Mouse (Mus musculus) left cerebral cortex, postnatal 14 days (tissue): ENCODE results near the gene Ace3. TPM values are rescaled to one million over a fixed set of nuclear protein-coding genes. Genes with fewer than 3 reads are reported as not detected.

Experiments
- DNase-seq, 2 experiments: peaks; one replicate each; pipeline ENCODE4 v3.0.0; 2021 to 2022; ENCODE audit warnings: low spot score in 2 of 2, mixed read lengths in 1 of 2
- intact Hi-C: fragments of 180-260 bp; cut with DNase I; formaldehyde crosslinking; loops from one replicate; pipeline ENCODE4 v1.15.1; 2025
- total RNA-seq, 2 experiments: library from RNA; stranded (reverse); gene quantifications; 2 replicates each; pipeline ENCODE4 v1.2.3; 2021

Gene Ace3
- total RNA-seq, 2 experiments from 2014 or later, result not detected

DNA sequence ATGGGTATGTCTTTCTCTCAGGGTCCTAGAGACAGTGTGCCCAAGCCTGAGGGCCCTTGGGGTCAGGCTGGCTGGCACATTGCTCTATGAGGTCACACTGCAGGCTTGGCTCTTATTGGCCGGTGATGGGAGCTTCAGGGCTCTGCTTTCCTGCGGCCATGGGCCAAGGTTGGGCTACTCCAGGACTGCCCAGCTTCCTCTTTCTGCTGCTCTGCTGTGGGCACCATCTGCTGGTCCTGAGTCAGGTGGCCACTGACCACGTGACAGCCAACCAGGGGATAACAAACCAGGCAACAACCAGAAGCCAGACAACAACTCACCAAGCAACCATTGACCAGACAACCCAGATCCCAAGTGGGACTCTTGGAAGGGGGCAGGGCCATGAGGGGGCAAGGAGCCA, 19.4 kb upstream of the Ace3 start:
- intact Hi-C loops, result no loop called here
- no peak for DNase-seq

DNA sequence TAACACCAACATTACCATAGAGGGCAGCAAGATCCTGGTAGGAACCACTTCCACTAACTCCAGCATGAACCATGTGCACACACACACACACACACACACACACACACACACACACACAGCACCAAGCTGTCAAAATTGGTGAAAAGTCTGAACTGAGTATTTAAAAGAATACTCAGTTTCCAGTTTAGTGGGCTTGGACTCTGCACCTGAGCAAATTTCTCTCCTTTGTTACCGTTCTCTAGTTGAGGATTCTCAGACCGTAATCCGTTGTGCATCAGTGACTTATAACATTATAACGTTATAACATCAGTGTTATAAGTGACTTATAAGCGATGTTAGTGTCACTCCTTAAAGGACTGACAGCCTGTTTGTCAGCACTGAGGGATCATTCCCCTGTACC, 18.8 kb upstream of the Ace3 start:
- intact Hi-C loops, result no loop called here
- DNase-seq, result no peak

GRCm38 (mm10) chr11:105978232-105978631, 16.2 kb upstream of the Ace3 start:
- intact Hi-C loops, result no loop called here
- no peak for DNase-seq

DNA sequence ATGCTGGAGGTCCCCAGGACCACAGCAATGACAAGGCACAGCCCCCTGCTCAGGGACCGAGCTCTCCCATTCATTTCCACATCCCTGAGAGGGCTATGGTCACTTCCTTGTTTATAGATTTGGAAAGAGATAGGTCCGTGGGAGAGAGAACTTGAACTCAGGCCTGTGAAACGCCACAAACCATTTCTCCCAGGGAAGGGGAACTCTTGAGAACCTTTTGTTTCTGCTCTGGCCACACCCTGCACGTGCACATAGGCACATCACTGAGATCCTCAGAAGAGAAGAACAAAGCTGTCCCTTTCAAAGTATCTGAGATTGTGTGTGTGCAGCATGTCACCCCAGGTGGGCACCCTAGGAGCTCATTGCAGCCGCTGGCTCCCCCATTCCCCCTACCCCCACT, 15.8 kb upstream of the Ace3 start:
- intact Hi-C loops, result no loop called here

DNA sequence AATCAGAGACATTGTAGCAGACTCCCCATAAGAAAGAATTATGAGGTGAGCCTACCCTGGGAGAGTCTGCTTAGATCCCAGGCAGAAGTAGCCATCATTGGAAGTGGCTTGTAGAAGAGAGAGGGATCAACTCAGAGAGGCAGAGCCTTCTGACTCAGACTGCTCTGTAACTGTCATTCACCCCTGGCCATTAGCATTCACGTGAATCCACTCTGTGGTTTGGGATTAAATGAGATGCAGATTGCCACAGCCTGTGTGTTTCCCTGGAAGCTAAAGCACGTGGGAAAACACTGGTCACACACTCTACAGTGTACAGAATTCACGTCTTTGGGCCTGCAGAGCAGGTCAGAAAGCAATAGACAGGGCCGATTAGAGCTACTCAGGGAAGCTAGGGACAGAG, 10.0 kb upstream of the Ace3 start:
- DNase-seq, result no peak
- intact Hi-C loops, result no loop called here

More for the DNA sequence above, 15.8 kb upstream of the Ace3 start:
- DNase-seq, result no peak

DNA sequence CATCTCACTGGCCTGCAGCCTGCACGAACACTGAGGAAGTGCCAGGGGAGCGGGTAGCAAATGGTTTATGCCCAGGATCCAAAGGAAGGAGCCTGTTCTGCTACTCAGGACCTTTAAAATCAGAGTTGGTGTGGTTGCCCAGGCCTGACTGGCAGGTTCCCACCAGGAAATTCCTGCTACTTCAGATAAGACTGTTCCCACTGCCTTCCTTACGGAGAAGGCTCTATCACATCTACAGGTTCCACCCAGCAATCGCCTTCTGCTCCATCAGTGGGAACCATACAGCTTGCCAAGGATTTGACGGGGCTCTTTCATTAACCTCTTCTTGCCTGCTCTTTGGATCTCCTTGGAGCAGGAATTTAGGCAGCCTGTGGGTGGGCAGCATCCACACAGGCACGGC, 7.0 kb upstream of the Ace3 start:
- DNase-seq, result no peak
- intact Hi-C loops, result no loop called here

DNA sequence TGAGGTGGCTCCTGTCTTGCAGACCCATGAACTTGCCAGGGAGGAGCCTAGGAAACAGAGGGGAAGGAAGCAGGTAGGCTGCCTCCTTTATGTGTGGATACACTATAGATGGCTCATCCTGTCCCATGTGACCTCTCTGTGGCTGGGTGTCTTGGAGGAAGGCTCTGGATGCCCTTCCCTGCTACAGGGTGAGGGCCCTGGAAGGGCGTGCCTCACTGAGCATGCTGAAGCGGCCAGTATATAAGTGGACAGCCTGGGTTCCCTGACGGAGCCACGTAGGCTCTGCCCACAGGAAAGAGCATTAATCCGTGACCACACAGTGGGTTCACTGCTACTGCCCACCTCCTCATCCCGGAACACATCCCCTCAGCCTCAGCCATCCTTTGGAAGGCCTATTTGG, 5.0 kb upstream of the Ace3 start:
- intact Hi-C loops, result no loop called here
- DNase-seq, result no peak

- intact Hi-C loops, result no loop called here
- DNase-seq, result no peak
Measured at GRCm38 (mm10) chr11:105990231-105990630, 4.2 kb upstream of the Ace3 start.

GRCm38 (mm10) chr11:106000062-106000461, 5.6 kb downstream of the Ace3 start:
- intact Hi-C loops, result no loop called here
- DNase-seq, result no peak

DNA sequence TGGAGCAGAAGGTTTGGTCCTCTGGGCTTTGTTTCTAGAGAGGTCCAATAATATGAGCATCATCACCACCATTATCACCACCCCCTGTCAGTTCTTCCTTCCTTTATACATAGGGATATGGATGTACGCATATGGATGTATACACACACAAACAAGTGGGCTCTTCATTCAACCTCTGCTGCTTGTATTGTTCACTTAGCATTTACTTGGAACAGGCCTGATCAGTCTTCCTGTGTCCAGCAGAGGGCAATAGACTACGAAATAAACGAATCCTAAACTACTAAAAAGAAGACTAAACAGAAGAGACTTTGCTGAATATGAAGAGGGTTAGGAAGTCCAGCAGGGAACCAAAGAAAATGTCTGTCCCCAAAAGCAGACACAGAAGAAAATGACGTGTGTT, 7.2 kb downstream of the Ace3 start:
- peak; percentile 29 to 45 for DNase-seq
- intact Hi-C loops, result no loop called here

DNA sequence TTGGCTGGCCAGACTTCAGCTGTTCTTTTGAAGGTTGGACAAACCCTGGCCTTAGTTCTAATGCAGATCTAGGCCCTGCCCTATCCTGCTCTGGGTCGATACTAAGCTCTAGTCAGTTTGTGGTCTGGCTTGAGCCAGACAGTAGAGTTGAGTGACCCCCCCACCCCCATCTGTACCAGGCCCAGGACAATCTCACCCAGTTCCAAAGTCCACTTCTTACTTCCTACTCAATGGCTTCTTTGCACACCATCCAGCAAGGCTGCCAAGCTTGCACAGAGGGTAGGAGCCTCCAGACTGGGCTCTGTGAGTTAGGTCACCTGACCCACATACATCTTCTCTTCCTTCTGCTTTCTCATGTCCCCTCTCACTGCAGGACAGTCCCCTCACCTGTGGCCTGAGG, 10.1 kb downstream of the Ace3 start:
- DNase-seq, result no peak
- intact Hi-C loops, result no loop called here

GRCm38 (mm10) chr11:106005970-106006369, 11.5 kb downstream of the Ace3 start:
- no peak for DNase-seq
- intact Hi-C loops, result no loop called here

DNA sequence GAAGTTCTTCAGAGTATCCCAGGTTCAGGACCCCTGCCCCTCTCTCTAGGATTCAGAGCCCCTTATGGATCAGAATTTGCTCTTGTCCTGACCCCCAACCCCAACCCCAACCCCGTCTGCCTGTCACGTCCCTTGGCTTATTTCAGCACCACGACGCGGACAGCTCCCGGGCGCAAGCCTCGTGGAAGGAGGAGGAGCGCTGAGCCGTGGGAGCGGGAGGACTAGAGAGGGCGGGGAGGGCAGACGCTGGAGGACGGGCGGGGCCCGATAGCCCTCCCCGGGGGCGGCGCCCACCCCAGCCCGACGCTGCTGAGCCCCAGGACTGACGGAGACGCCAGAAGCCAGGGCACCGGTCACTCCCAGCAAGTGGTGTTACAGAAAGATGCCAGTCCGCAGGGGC, 13.3 kb downstream of the Ace3 start, which contains the start of gene Kcnh6:
Gene Kcnh6 (plus strand): TSS at position 304 of the 400 bp plus-strand sequence.
- intact Hi-C loops, result no loop called here
- peak in 1 of 2 experiments; percentile 31 for DNase-seq

GRCm38 (mm10) chr11:106012711-106013110, 18.2 kb downstream of the Ace3 start:
- DNase-seq, result no peak
- intact Hi-C loops, result loop anchor here (10.0 kb wide), 1 partner anchor 678 kb away; no protein-coding TSS in a partner anchor

DNA sequence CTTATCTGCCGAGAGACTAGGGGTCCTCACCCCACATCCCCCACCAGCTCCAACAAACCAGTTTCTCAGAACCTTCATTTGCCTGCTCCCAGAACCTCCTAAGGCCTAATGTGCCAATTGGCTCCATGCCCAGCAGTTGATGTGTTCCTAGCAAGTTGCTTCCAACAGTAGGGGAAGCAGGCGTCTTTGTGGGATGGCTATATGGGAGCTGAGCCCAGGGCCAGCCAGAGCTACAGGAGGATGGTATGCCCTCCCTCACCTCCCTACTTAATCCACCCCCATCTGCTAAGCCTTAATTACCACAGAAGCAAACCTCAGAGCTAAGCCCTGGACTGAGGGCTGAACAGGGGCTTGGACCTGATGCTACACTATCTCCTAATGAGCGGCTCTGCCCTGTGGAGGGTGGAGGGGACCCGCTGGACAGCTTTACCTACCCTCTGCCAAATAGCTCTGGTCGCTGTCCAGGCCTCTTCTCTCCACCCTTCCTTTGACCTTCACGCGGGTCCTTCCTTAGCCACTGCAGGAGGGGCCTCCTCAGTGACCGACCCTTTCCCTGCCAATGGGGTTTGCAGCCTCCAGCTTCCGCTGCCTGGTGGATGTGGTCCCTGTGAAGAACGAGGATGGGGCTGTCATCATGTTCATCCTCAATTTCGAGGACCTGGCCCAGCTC, 19.2 kb downstream of the Ace3 start:
- intact Hi-C loops, result loop anchor here (10.0 kb wide), 1 partner anchor 679 kb away; no protein-coding TSS in a partner anchor

GRCm38 (mm10) chr11:106016440-106016839, 22.0 kb downstream of the Ace3 start:
- intact Hi-C loops, result loop anchor here (5.0 to 10.0 kb wide), 2 partner anchors 44 to 682 kb away; no protein-coding TSS in a partner anchor
- DNase-seq, result peak; percentile 28 to 51

More for the DNA sequence above, 19.2 kb downstream of the Ace3 start:
- peak; percentile 66 to 70 for DNase-seq

GRCm38 (mm10) chr11:106020051-106020763, 25.7 kb downstream of the Ace3 start:
- DNase-seq, result peak in 1 of 2 experiments; percentile 62
- intact Hi-C loops, result no loop called here

- intact Hi-C loops, result loop anchor here (2.0 kb wide), 1 partner anchor 97 kb away; no protein-coding TSS in a partner anchor
Measured at GRCm38 (mm10) chr11:106025774-106026173, 31.3 kb downstream of the Ace3 start.

GRCm38 (mm10) chr11:106026465-106027151, 32.1 kb downstream of the Ace3 start:
- intact Hi-C loops, result loop anchor here (2.0 kb wide), 1 partner anchor 98 kb away; no protein-coding TSS in a partner anchor
- DNase-seq, result peak; percentile 79 to 86

More at GRCm38 (mm10) chr11:106025774-106026173, 31.3 kb downstream of the Ace3 start:
- DNase-seq, result no peak

GRCm38 (mm10) chr11:106027607-106028006, 33.1 kb downstream of the Ace3 start:
- DNase-seq, result no peak
- intact Hi-C loops, result loop anchor here (2.0 kb wide), 1 partner anchor 99 kb away; no protein-coding TSS in a partner anchor
